Mouse (Mus musculus): Measurements from ENCODE around the gene Gm281. TPM values are rescaled to one million over a fixed set of nuclear protein-coding genes. Genes with fewer than 3 reads are reported as not detected.

Gm281 gene
- polyA plus RNA-seq, 1 experiment: not detected

DNA sequence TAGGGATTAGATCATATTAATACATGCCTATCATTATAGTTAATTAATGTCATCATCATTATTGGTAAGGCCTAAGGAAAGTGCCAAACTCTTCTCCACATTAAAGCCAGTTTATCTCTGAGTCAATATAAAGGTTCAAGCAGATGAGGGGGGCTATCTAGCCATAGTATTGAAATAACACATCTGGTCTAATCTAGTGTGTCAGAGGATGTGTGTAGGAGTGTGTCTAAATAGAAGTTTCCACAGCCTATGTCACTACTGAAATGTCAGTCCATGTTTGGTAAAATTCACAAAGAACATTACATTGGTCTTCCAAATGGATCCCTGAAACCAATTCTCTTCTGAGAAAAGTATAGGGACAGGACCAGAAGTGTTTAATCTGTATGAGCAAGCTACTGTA, 19.1 kb downstream of the Gm281 start:
- Histone ChIP-seq H3K4me1 (ENCODE audit: control insufficient read depth) (no peaks in the 10 kb centered on the region), H3K27me3 (ENCODE audit: control insufficient read depth) (no peaks in the 10 kb centered on the region), H3K36me3 (ENCODE audit: control insufficient read depth) (no peaks in the 10 kb centered on the region), H3K9me3 (ENCODE audit: control insufficient read depth, low read length) (no peaks in the 10 kb centered on the region), H3K4me3 (replicated peaks) (no peak overlapping the region)
- TF ChIP-seq TAL1 (IDR thresholded peaks at IDR 0.05; ENCODE audit: low read length) (no peak), GATA1 (IDR thresholded peaks at IDR 0.05; ENCODE audit: low read length) (no peak)

DNA sequence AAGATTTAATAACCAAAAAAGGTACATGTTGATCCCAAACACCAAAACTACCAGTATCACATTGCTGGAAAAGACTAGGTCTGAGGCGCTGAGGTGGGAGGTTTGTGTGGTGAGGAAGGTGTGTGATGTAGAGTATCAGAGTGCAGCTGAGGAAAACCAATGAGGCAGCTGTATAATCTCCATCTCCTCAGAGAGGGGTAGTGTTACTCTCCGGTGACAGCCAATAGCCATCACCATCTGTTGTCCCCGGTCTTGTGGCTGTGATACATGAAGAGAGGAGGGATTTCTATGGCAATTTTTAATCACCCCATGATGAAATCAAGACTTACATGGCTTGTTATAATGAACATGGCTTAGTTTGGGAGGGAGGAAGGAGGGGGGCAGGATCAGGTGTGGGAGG, 20.5 kb downstream of the Gm281 start:
- no peak for TF ChIP-seq GATA1 (IDR thresholded peaks at IDR 0.05; ENCODE audit: low read length)
- no peak for TF ChIP-seq TAL1 (IDR thresholded peaks at IDR 0.05; ENCODE audit: low read length)
- no peaks in the 10 kb centered on the region for H3K4me1 ChIP-seq (ENCODE audit: control insufficient read depth)
- no peaks in the 10 kb centered on the region for H3K27me3 ChIP-seq (ENCODE audit: control insufficient read depth)
- no peaks in the 10 kb centered on the region for H3K36me3 ChIP-seq (ENCODE audit: control insufficient read depth)
- H3K4me3 ChIP-seq (replicated peaks): no peak overlapping the region
- H3K9me3 ChIP-seq (ENCODE audit: control insufficient read depth, low read length): no peaks in the 10 kb centered on the region

DNA sequence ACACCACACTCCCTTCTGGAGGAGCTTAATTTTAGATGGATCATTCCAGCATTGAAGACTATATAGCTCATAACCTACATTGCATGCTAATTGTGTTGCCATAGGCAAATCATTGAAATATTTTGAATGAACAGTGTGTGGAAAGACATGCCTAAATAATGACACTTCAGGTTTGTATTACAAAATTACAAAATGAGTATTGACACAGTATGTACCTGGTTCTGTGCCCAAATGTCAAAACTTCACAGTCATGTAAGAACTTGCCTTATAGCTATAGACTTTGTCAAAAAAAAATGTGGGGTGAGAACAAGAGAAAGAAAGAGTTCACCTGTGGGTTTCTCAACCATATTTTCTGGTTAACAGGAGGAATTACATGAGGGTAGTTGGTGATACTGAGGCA, 52.9 kb downstream of the Gm281 start:
- H3K4me1 ChIP-seq (ENCODE audit: control insufficient read depth): no peaks in the 10 kb centered on the region
- TF ChIP-seq TAL1 (IDR thresholded peaks at IDR 0.05; ENCODE audit: low read length): no peak
- TF ChIP-seq GATA1 (IDR thresholded peaks at IDR 0.05; ENCODE audit: low read length): no peak
- H3K27me3 ChIP-seq (ENCODE audit: control insufficient read depth): no peaks in the 10 kb centered on the region
- H3K4me3 ChIP-seq (replicated peaks): no peak overlapping the region
- no peaks in the 10 kb centered on the region for H3K9me3 ChIP-seq (ENCODE audit: control insufficient read depth, low read length)
- no peaks in the 10 kb centered on the region for H3K36me3 ChIP-seq (ENCODE audit: control insufficient read depth)

DNA sequence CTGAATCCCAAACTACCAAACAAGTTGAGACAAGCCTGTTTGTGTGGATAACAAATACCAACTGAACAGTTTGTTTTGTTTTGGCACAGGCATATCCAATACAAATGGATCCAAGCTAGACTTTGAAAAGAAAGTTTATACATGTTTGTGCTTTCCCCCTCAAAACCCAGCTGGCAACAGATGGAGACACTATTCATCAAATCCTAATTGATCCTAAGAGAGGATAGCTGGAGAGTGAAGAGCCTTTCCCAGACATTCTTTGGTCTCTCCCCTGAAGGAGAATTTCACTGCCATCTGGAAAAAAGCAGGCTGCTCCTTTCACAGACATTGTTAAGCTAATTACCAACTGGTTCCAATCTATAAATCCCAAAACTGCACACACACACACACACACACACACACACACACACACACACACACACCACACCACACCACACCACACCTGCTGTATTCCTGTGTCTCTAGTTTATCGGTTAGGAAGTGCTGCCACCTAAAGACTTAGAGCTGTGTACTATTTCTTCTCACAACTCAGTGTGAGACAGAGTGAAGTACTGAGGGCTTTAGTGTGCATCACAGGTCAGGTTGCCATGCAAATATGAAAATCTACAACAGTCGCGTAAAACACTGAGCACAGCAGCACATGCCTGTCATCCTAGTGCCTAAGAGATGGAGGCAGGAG, 101.3 kb downstream of the Gm281 start:
- H3K4me3 ChIP-seq (replicated peaks): no peak overlapping the region
- no peaks in the 10 kb centered on the region for H3K4me1 ChIP-seq (ENCODE audit: control insufficient read depth)
- H3K9me3 ChIP-seq (ENCODE audit: control insufficient read depth, low read length): no peaks in the 10 kb centered on the region
- H3K27me3 ChIP-seq (ENCODE audit: control insufficient read depth): no peaks in the 10 kb centered on the region
- H3K36me3 ChIP-seq (ENCODE audit: control insufficient read depth): no peaks in the 10 kb centered on the region
- TF ChIP-seq TAL1 (IDR thresholded peaks at IDR 0.05; ENCODE audit: low read length) (no peak), GATA1 (IDR thresholded peaks at IDR 0.05; ENCODE audit: low read length) (no peak)

DNA sequence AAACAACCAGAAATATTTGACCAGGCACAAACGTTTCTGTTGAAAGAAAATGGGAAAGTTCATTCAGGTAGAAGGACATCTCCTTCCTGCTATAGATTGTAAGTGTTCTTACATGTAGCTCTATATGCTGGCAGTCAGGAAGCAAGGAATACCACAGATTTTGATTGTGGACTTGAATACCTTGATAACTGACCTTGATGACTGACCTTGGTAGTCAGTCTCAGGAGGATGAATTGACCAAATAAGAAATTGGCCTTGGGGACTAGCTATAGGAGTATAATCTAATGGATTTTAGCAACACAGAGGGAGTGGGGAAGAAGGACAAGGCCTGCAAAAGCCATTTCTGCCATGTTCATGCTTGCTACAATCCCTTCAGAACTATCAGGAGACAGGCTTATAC, 123.8 kb downstream of the Gm281 start:
- no peaks in the 10 kb centered on the region for H3K4me1 ChIP-seq (ENCODE audit: control insufficient read depth)
- H3K4me3 ChIP-seq (replicated peaks): no peak overlapping the region
- no peak for TF ChIP-seq GATA1 (IDR thresholded peaks at IDR 0.05; ENCODE audit: low read length)
- TF ChIP-seq TAL1 (IDR thresholded peaks at IDR 0.05; ENCODE audit: low read length): no peak
- no peaks in the 10 kb centered on the region for H3K36me3 ChIP-seq (ENCODE audit: control insufficient read depth)
- peaks cover 8% of the 10 kb centered on the region for H3K9me3 ChIP-seq (ENCODE audit: control insufficient read depth, low read length)
- no peaks in the 10 kb centered on the region for H3K27me3 ChIP-seq (ENCODE audit: control insufficient read depth)

DNA sequence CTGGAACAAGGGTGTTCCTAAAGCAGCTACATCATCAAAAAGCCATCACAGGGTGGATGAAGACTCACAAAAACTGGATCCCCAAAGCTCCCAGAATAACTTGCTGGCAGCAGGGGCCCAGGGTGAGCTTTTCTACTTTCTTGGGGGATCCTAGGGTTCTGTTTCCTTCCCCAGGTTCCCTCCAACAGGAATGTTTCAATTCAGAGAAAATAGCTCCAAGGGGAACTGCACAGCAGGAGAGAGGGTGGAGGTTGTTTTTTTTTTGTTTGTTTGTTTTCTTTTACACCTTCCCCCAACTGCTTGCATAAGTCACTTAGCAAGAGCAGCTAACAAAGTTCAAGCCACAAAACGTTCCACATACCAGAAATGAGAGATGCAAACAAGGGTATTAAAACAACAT, 124.3 kb downstream of the Gm281 start:
- no peaks in the 10 kb centered on the region for H3K27me3 ChIP-seq (ENCODE audit: control insufficient read depth)
- H3K4me3 ChIP-seq (replicated peaks): no peak overlapping the region
- H3K4me1 ChIP-seq (ENCODE audit: control insufficient read depth): no peaks in the 10 kb centered on the region
- H3K36me3 ChIP-seq (ENCODE audit: control insufficient read depth): no peaks in the 10 kb centered on the region
- TF ChIP-seq GATA1 (IDR thresholded peaks at IDR 0.05; ENCODE audit: low read length): no peak
- no peak for TF ChIP-seq TAL1 (IDR thresholded peaks at IDR 0.05; ENCODE audit: low read length)
- peaks cover 8% of the 10 kb centered on the region for H3K9me3 ChIP-seq (ENCODE audit: control insufficient read depth, low read length)

DNA sequence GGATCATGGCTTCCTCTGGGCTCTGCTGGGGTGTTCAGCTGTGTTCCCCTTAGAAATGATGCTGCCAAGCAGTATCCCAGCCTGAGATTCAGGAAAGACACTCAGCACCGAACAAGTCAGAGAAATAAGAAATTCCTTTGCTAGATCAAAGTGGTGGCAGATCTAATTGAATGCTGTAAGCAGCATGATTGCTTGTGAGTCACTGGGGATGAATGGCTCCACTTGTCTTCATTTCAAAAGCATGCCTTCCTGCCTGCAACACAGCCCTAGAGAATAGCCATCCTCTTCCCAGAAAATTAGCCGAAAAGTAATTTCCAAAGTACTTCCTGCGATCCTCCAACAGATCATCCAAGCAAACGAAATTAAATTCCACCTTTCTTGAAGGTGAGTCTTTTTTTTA, 131.3 kb downstream of the Gm281 start:
- H3K4me3 ChIP-seq (replicated peaks): no peak overlapping the region
- no peak for TF ChIP-seq TAL1 (IDR thresholded peaks at IDR 0.05; ENCODE audit: low read length)
- TF ChIP-seq GATA1 (IDR thresholded peaks at IDR 0.05; ENCODE audit: low read length): no peak
- no peaks in the 10 kb centered on the region for H3K36me3 ChIP-seq (ENCODE audit: control insufficient read depth)

DNA sequence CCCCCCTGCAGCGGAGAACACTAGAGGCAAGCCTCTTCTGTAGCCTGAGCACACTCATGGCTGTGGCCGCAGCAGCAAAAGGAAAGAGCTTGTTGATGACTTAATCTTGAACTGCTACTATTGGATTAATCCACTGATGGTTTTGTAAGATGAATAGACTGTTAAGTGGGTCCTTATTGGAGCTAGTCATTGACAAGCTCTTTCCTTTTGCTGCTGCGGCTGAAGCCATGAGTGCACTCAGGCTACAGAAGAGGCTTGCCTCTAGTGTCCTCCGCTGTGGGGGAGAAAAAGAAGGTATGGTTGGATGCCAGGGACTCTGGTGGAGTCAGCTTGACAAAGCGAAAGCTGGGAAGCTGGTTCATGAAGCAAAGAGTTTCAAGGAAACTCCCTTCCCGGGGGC, 135.9 kb downstream of the Gm281 start:
- Histone ChIP-seq H3K4me1 (ENCODE audit: control insufficient read depth) (no peaks in the 10 kb centered on the region), H3K9me3 (ENCODE audit: control insufficient read depth, low read length) (no peaks in the 10 kb centered on the region), H3K36me3 (ENCODE audit: control insufficient read depth) (no peaks in the 10 kb centered on the region), H3K4me3 (replicated peaks) (no peak overlapping the region), H3K27me3 (ENCODE audit: control insufficient read depth) (no peaks in the 10 kb centered on the region)
- no peak for TF ChIP-seq GATA1 (IDR thresholded peaks at IDR 0.05; ENCODE audit: low read length)
- TF ChIP-seq TAL1 (IDR thresholded peaks at IDR 0.05; ENCODE audit: low read length): no peak

More for the DNA sequence above, 131.3 kb downstream of the Gm281 start:
- Histone ChIP-seq H3K4me1 (ENCODE audit: control insufficient read depth) (no peaks in the 10 kb centered on the region), H3K9me3 (ENCODE audit: control insufficient read depth, low read length) (peaks cover 7% of the 10 kb centered on the region), H3K27me3 (ENCODE audit: control insufficient read depth) (no peaks in the 10 kb centered on the region)

DNA sequence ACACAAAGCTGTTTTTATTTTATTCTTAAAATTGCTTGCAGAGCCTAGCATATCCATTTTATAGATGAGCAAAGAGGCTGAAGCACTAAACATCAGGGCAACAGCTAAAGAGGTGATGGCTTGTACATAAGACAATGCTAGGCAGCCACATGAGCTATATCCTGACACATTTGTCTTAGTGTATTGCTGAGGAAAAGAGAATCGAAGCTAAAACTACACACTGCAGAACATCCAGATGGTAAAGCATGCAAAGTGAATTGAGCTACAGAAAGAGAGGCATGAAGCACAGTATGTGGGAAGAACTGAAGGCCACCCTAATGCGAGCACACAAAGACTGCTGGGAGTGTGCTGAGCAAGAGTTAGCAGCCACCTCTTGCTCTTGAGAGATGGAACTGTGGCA, 143.1 kb downstream of the Gm281 start:
- Histone ChIP-seq H3K4me1 (ENCODE audit: control insufficient read depth) (no peaks in the 10 kb centered on the region), H3K27me3 (ENCODE audit: control insufficient read depth) (no peaks in the 10 kb centered on the region), H3K36me3 (ENCODE audit: control insufficient read depth) (no peaks in the 10 kb centered on the region), H3K9me3 (ENCODE audit: control insufficient read depth, low read length) (no peaks in the 10 kb centered on the region), H3K4me3 (replicated peaks) (no peak overlapping the region)
- no peak for TF ChIP-seq TAL1 (IDR thresholded peaks at IDR 0.05; ENCODE audit: low read length)
- no peak for TF ChIP-seq GATA1 (IDR thresholded peaks at IDR 0.05; ENCODE audit: low read length)

DNA sequence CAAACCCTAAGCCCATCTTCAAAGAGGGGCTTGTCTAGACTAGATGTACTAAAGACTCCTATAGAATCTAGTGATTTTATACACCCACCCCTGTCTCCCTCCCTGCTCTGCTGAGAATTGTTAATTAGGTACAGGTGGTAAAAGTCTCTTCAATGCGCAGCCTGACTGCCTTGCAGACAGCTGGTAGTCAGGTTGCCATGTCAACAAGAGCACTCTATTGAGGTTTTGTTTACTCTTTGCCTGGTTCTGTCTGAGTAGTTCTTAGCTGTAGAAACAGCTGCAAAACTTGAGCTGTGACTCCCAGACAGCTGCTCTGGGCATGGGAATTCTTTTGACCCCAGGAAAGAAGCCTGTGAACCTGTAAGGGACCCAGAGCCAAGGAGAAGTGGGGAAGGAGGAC, 143.6 kb downstream of the Gm281 start:
- H3K4me3 ChIP-seq (replicated peaks): no peak overlapping the region
- H3K36me3 ChIP-seq (ENCODE audit: control insufficient read depth): no peaks in the 10 kb centered on the region
- H3K4me1 ChIP-seq (ENCODE audit: control insufficient read depth): no peaks in the 10 kb centered on the region
- H3K9me3 ChIP-seq (ENCODE audit: control insufficient read depth, low read length): no peaks in the 10 kb centered on the region
- TF ChIP-seq TAL1 (IDR thresholded peaks at IDR 0.05; ENCODE audit: low read length) (no peak), GATA1 (IDR thresholded peaks at IDR 0.05; ENCODE audit: low read length) (no peak)
- H3K27me3 ChIP-seq (ENCODE audit: control insufficient read depth): no peaks in the 10 kb centered on the region

Other genes with a start within 250 kb of the Gm281 start
- not detected in 2 replicates for gene Sntn, start 243.6 kb downstream of the Gm281 start, polyA plus RNA-seq (2012)
- gene Atxn7, start 47.0 kb upstream of the Gm281 start, polyA plus RNA-seq (2012): 0.09 and 0.29 TPM in 2 replicates
- gene Thoc7, start 47.4 kb upstream of the Gm281 start, polyA plus RNA-seq (2012): 0.68 and 0.86 TPM in 2 replicates
- 3.8 and 6.8 TPM in 2 replicates for gene Psmd6, start 206.5 kb upstream of the Gm281 start, polyA plus RNA-seq (2012)

Measured in erythroblast, embryonic 14.5 days (primary cell).